Comparison of ENCODE assay signal across 21 mouse cellular contexts in genomic region chr6:48415636-48416035, GRCm38 (mm10). TPM values are rescaled to one million over a fixed set of nuclear protein-coding genes. Genes with fewer than 3 reads are reported as not detected.
A peak's percentile ranks its signal among the peaks of the same experiment; 100 is the strongest.
DNase-seq lines count a peak whose midpoint lies in the region; ATAC-seq and TF ChIP-seq lines count a peak whose summit lies in the region.
"Had no signal": no experiment of that assay in that cellular context is flagged by ENCODE, and none has a peak within 500 bp of the region (broad histone marks: within the 10 kb centered on the region; RNA-seq: fewer than 3 reads in every experiment).

No protein-coding gene starts in this region.

- H3K27ac ChIP-seq in lung, embryonic 15.5 days, result no peak overlapping the region
- no peak overlapping the region for H3K27ac ChIP-seq in forebrain, postnatal 0 days (ENCODE audit: low read depth, low read length)
- H3K27ac ChIP-seq: embryonic facial prominence, embryonic 12.5 days; hindbrain, embryonic 10.5 days; liver, embryonic 14.5 days; macrophage; neural tube, embryonic 15.5 days had no signal

- ATAC-seq in lung, embryonic 15.5 days (ENCODE audit: borderline replicate concordance, extremely low read depth, low FRiP score, low TSS enrichment), result 0 out of 2 replicates have a peak, but pooled peaks have one; percentile 10
- no peak for ATAC-seq in forebrain, postnatal 0 days

- no peak overlapping the region for H3K4me3 ChIP-seq in lung, embryonic 15.5 days
- H3K4me3 ChIP-seq in forebrain, postnatal 0 days (ENCODE audit: low read depth, low read length), result no peak overlapping the region
- H3K4me3 ChIP-seq: embryonic facial prominence, embryonic 12.5 days; heart, embryonic 12.5 days; hindbrain, embryonic 10.5 days; neural tube, embryonic 15.5 days had no signal

- WGBS in lung, embryonic 15.5 days, result 90% methylated on average over 7 of the region's 7 CpGs
- 97% methylated on average over 7 of the region's 7 CpGs for WGBS in forebrain, postnatal 0 days

- peak; percentile 88 for DNase-seq in heart, adult 11 months
- DNase-seq in heart, adult 18-20 months, result no peak
- DNase-seq in lung, postnatal 4 days, result no peak
- DNase-seq in adrenal gland, adult (ENCODE audit: inconsistent age in 2 of 2, low spot score in 1 of 2), result peak; percentile 88 to 96
- peak; percentile 92 for DNase-seq in adrenal gland, adult 8-10 months
- no peak for DNase-seq in right cerebral cortex, postnatal 14 days
- no peak for DNase-seq in forebrain, postnatal 0 days
- DNase-seq: cerebellum, adult 18-20 months; cerebellum, postnatal 25 days; heart, postnatal 10 days; kidney, adult 8-10 months; retina, postnatal 1 day; thymus, postnatal 25 days had no signal

- no peak for TF ChIP-seq CTCF in forebrain, postnatal 0 days (IDR thresholded peaks at IDR 0.05; ENCODE audit: low read depth)

- 0 out of 2 replicates have a peak, but pooled peaks cover 2% of the 10 kb centered on the region for H3K4me1 ChIP-seq in lung, embryonic 15.5 days
- no peaks in the 10 kb centered on the region for H3K4me1 ChIP-seq in forebrain, postnatal 0 days (ENCODE audit: insufficient read depth)

- H3K27me3 ChIP-seq in lung, embryonic 15.5 days, result no peaks in the 10 kb centered on the region
- H3K27me3 ChIP-seq in forebrain, postnatal 0 days (ENCODE audit: insufficient read depth, low read length), result no peaks in the 10 kb centered on the region
- H3K27me3 ChIP-seq: embryonic facial prominence, embryonic 12.5 days; heart, embryonic 12.5 days; neural tube, embryonic 15.5 days had no signal

- no peak overlapping the region for H3K4me2 ChIP-seq in lung, embryonic 15.5 days
- H3K4me2 ChIP-seq in forebrain, postnatal 0 days (ENCODE audit: low read depth), result no peak overlapping the region
- H3K4me2 ChIP-seq: embryonic facial prominence, embryonic 12.5 days; heart, embryonic 12.5 days; neural tube, embryonic 15.5 days had no signal

- peaks cover 65% of the 10 kb centered on the region for H3K36me3 ChIP-seq in lung, embryonic 15.5 days
- H3K36me3 ChIP-seq in forebrain, postnatal 0 days (ENCODE audit: insufficient read depth), result peaks cover 82% of the 10 kb centered on the region

- no peak overlapping the region for H3K9ac ChIP-seq in lung, embryonic 15.5 days
- H3K9ac ChIP-seq in forebrain, postnatal 0 days, result no peak overlapping the region
- H3K9ac ChIP-seq: embryonic facial prominence, embryonic 12.5 days; heart, embryonic 12.5 days; liver, embryonic 14.5 days; neural tube, embryonic 15.5 days had no signal

- no peaks in the 10 kb centered on the region for H3K9me3 ChIP-seq in lung, embryonic 15.5 days
- H3K9me3 ChIP-seq in forebrain, postnatal 0 days (ENCODE audit: low read length), result no peaks in the 10 kb centered on the region
- H3K9me3 ChIP-seq: embryonic facial prominence, embryonic 12.5 days; heart, embryonic 12.5 days; hindbrain, embryonic 10.5 days; neural tube, embryonic 15.5 days had no signal

RNA-seq across cellular contexts. Expression of gene Krba1, which starts 20.2 kb away (rescaled TPM):
- total RNA-seq in heart, adult 18-20 months (2021), result 10 to 100 TPM; 14.4 to 18.6 TPM
- 18.5 and 19.8 TPM in 2 replicates for polyA plus RNA-seq in lung, embryonic 15.5 days (2015; fragmentation: Nextera tagmentation; extraction: Ambion mirVana)
- total RNA-seq in adrenal gland, adult 8-10 months (2022), result 10 to 100 TPM; 44.0 to 56.6 (median 50.8) TPM
- 35.9 and 49.9 TPM in 2 replicates for total RNA-seq in forebrain, postnatal 0 days (2014; rRNA removed)
- polyA plus RNA-seq in forebrain, postnatal 0 days (2015; fragmentation: Nextera tagmentation; extraction: Ambion mirVana), result 14.2 and 20.4 TPM in 2 replicates

RNA-seq across cellular contexts. Expression of gene Zfp467, which starts 30.0 kb away (rescaled TPM):
- 10 to 100 TPM; 10.2 to 11.3 TPM for total RNA-seq in heart, adult 18-20 months (2021)
- 18.9 and 22.0 TPM in 2 replicates for polyA plus RNA-seq in lung, embryonic 15.5 days (2015; fragmentation: Nextera tagmentation; extraction: Ambion mirVana)
- total RNA-seq in adrenal gland, adult 8-10 months (2022), result 10 to 100 TPM; 56.7 to 68.0 (median 60.6) TPM
- 19.2 and 28.6 TPM in 2 replicates for total RNA-seq in forebrain, postnatal 0 days (2014; rRNA removed)
- 39.6 and 40.4 TPM in 2 replicates for polyA plus RNA-seq in forebrain, postnatal 0 days (2015; fragmentation: Nextera tagmentation; extraction: Ambion mirVana)

RNA-seq across cellular contexts. Expression of gene Sspo, which starts 32.4 kb away (rescaled TPM):
- under 1 TPM; 0.22 to 0.23 TPM for total RNA-seq in heart, adult 18-20 months (2021)
- polyA plus RNA-seq in lung, embryonic 15.5 days (2015; fragmentation: Nextera tagmentation; extraction: Ambion mirVana), result 0.29 and 0.44 TPM in 2 replicates
- 1 to 10 TPM; 2.7 to 9.7 (median 5.6) TPM for total RNA-seq in adrenal gland, adult 8-10 months (2022)
- 0.24 and 1.3 TPM in 2 replicates for total RNA-seq in forebrain, postnatal 0 days (2014; rRNA removed)
- polyA plus RNA-seq in forebrain, postnatal 0 days (2015; fragmentation: Nextera tagmentation; extraction: Ambion mirVana), result 0.08 and 0.27 TPM in 2 replicates
- total RNA-seq: granulocyte monocyte progenitor cell, adult 5-6 weeks had no signal
- polyA plus RNA-seq: macrophage had no signal

Comparison
In these comparisons a context has a peak if more than half of its experiments do, and no peak if none do; other contexts are left out.
1. DNase-seq: peak in heart, adult 11 months (single experiment), adrenal gland, adult (2 of 2) and adrenal gland, adult 8-10 months (single experiment); none in heart, adult 18-20 months (0 of 2), lung, postnatal 4 days (0 of 2), right cerebral cortex, postnatal 14 days (single experiment) and forebrain, postnatal 0 days (single experiment).